Mouse (Mus musculus) heart, adult 2 months (tissue): ENCODE results near the gene Ina. TPM values are rescaled to one million over a fixed set of nuclear protein-coding genes. Genes with fewer than 3 reads are reported as not detected.

Experiments used
- DNase-seq, 2 experiments: peaks; one replicate each; pipeline ENCODE4 v3.0.0; 2021
- H3K27ac ChIP-seq: fragments of 200-600 bp; 2 replicates; pipeline ENCODE4 v1.8.1; 2022
- H3K27me3 ChIP-seq: fragments of 200-500 bp; 2 replicates; pipeline ENCODE4 v1.6.1; 2012; ENCODE audit warnings: mild to moderate bottlenecking, low read length, inconsistent platforms, mixed read lengths; ENCODE audit not compliant: control insufficient read depth, insufficient read depth
- H3K36me3 ChIP-seq: fragments of 200-500 bp; 2 replicates; pipeline ENCODE4 v1.6.1; 2012; ENCODE audit warnings: low read length, inconsistent platforms; ENCODE audit not compliant: control insufficient read depth, insufficient read depth
- H3K4me1 ChIP-seq: fragments of 200-500 bp; 2 replicates; pipeline ENCODE4 v1.6.1; 2011; ENCODE audit warnings: low read length; ENCODE audit not compliant: control insufficient read depth, insufficient read depth
- H3K4me3 ChIP-seq: fragments of 200-600 bp; 2 replicates; pipeline ENCODE4 v1.8.1; 2022
- H3K79me2 ChIP-seq: fragments of 200-500 bp; replicated peaks from 2 replicates; pipeline ENCODE4 v1.6.1; 2012; ENCODE audit warnings: mild to moderate bottlenecking, inconsistent platforms, low read length, moderate library complexity, mixed read lengths; ENCODE audit not compliant: control insufficient read depth, insufficient read depth
- H3K9ac ChIP-seq: fragments of 200-500 bp; 2 replicates; pipeline ENCODE4 v1.6.1; 2012; ENCODE audit warnings: low read depth, mild to moderate bottlenecking, control low read depth, inconsistent platforms, low read length, mixed read lengths
- CTCF ChIP-seq: fragments of 200-600 bp; IDR thresholded peaks from 2 replicates; pipeline ENCODE4 v1.8.1; 2022; ENCODE audit warnings: antibody characterized with exemption, mild to moderate bottlenecking, moderate library complexity
- EP300 ChIP-seq: fragments of 200-500 bp; IDR thresholded peaks from 2 replicates; pipeline ENCODE4 v1.6.1; 2011; ENCODE audit warnings: low read depth, low read length, control low read depth; ENCODE audit not compliant: insufficient read depth
- POLR2A ChIP-seq: fragments of 200-500 bp; IDR thresholded peaks from 2 replicates; pipeline ENCODE4 v1.6.1; 2011; ENCODE audit warnings: mild to moderate bottlenecking, low read depth, low read length, control low read depth; ENCODE audit not compliant: insufficient read depth
- whole genome bisulfite sequencing: fragments of 180-500 bp; shearing (Covaris S2); methylation state at CpG from one replicate; pipeline ENCODE4 v1.1.7; 2018; 5-methylcytosine and 5-hydroxymethylcytosine counted together
- intact Hi-C: fragments of 180-260 bp; cut with DNase I; formaldehyde crosslinking; loops from one replicate; pipeline ENCODE4 v1.15.1; 2025
- polyA plus RNA-seq: library from polyadenylated mRNA; depleted of rRNA; stranded (reverse); fragments of >200 nt; gene quantifications from 2 replicates; pipeline ENCODE4 v1.2.3, GENCODE M21; 2012
- total RNA-seq, 2 experiments: library from RNA; stranded (reverse); gene quantifications; 2 replicates each; pipeline ENCODE4 v1.2.3; 2021

Ina gene
- total and polyA plus RNA-seq, 3 experiments = 0.04 to 0.11 TPM; not detected in 1

DNA sequence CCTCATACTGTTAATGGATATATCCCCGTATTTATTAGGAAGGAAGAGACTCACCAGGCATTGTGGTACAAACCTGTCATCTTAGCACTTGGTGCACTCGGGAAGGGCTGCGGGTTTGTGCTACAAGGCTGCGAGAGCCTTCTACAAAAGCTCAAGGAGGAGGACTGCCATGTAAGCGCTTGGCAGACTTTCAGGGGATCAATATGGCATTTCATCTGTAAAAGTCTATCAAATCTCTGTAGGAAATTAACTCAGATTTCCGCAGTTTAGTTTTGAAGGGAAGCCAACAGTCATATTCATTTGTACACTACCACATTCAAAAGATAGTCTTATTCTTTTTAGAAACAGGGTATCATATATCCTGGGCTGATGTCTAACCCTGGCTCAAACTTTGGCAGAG is 17.3 kb downstream of the Ina start:
- Histone ChIP-seq H3K4me3 (no peak overlapping the region), H3K27me3 (no peaks in the 10 kb centered on the region), H3K36me3 (no peaks in the 10 kb centered on the region), H3K4me1 (no peaks in the 10 kb centered on the region), H3K27ac (no peak overlapping the region), H3K79me2 (no peaks in the 10 kb centered on the region), H3K9ac (no peak overlapping the region)
- no peak for TF ChIP-seq CTCF
- TF ChIP-seq EP300 = no peak
- no peak for TF ChIP-seq POLR2A
- 92% methylated on average over 6 of the region's 6 CpGs for WGBS
- intact Hi-C loops = no loop called here
- no peak for DNase-seq

DNA sequence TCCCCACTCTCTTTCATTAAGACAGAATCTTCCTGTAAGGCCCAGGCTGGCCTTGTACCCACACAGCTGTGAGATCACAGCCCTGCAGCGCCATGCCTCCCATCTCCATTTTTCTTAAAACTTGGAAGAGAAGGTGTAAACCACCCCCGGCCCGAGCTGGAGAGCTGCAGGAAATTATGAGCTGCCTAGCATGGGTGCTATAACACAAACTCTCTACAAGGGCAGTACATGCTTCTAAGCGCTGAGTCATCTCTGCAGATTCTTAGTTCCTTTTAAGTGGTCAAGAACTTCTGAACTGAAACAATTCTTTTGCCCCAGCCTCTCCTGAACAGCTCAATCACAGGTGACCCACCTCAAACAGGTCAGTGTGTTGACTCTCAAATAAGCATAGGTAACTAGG is 20.4 kb downstream of the Ina start:
- Histone ChIP-seq H3K9ac (no peak overlapping the region), H3K4me3 (no peak overlapping the region), H3K27ac (no peak overlapping the region), H3K27me3 (no peaks in the 10 kb centered on the region), H3K36me3 (no peaks in the 10 kb centered on the region), H3K79me2 (no peaks in the 10 kb centered on the region), H3K4me1 (no peaks in the 10 kb centered on the region)
- intact Hi-C loops = no loop called here
- TF ChIP-seq CTCF = no peak
- TF ChIP-seq POLR2A = no peak
- no peak for TF ChIP-seq EP300
- WGBS = 79% methylated on average over 4 of the region's 4 CpGs
- no peak for DNase-seq

- no peak overlapping the region for H3K9ac ChIP-seq
- no peaks in the 10 kb centered on the region for H3K79me2 ChIP-seq
- intact Hi-C loops = no loop called here
- H3K36me3 ChIP-seq = no peaks in the 10 kb centered on the region
- no peaks in the 10 kb centered on the region for H3K4me1 ChIP-seq
- H3K27ac ChIP-seq = no peak overlapping the region
- H3K27me3 ChIP-seq = no peaks in the 10 kb centered on the region
- DNase-seq = no peak
- WGBS = 91% methylated on average over 3 of the region's 3 CpGs
- no peak overlapping the region for H3K4me3 ChIP-seq
- TF ChIP-seq POLR2A = no peak
- TF ChIP-seq EP300 = no peak
- TF ChIP-seq CTCF = no peak
Observed at GRCm38 (mm10) chr19:47036596-47036995, 22.1 kb downstream of the Ina start.

GRCm38 (mm10) chr19:47040720-47041473 is 26.4 kb downstream of the Ina start:
- DNase-seq = no peak
- Histone ChIP-seq H3K27me3 (no peaks in the 10 kb centered on the region), H3K9ac (no peak overlapping the region), H3K4me3 (no peak overlapping the region), H3K27ac (no peak overlapping the region), H3K79me2 (no peaks in the 10 kb centered on the region), H3K36me3 (no peaks in the 10 kb centered on the region), H3K4me1 (no peaks in the 10 kb centered on the region)
- intact Hi-C loops = no loop called here
- WGBS = 60% methylated on average over 3 of the region's 3 CpGs
- TF ChIP-seq POLR2A (no peak), EP300 (no peak), CTCF (no peak)

DNA sequence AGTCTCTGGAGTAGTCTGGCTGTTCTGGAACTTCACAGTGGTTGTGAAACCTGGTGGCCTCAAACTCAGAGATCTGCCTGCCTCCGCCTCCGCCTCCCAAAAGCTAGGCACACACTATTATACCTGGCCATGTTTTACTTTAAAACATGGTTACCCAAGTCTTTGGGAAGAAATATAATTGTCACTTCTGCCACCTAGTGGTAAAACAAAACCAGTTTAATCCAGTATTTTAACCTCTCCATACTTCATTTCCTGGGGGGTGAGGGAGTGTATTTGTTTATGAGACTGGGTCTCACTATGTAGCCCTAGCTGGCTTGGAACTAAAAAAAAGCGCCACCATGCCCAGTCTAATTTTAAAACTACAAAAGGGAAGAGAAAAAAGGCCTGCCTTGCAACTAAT is 29.1 kb downstream of the Ina start:
- Histone ChIP-seq H3K79me2 (no peaks in the 10 kb centered on the region), H3K4me1 (no peaks in the 10 kb centered on the region), H3K27me3 (no peaks in the 10 kb centered on the region), H3K27ac (no peak overlapping the region), H3K4me3 (no peak overlapping the region), H3K9ac (no peak overlapping the region), H3K36me3 (no peaks in the 10 kb centered on the region)
- no peak for TF ChIP-seq POLR2A
- TF ChIP-seq EP300 = no peak
- TF ChIP-seq CTCF = peak; percentile 66
- WGBS = 80% methylated on average over 3 of the region's 3 CpGs
- intact Hi-C loops = loop anchor here (2.0 kb wide), 1 partner anchor 167 kb away; no protein-coding TSS in a partner anchor
- DNase-seq = no peak

DNA sequence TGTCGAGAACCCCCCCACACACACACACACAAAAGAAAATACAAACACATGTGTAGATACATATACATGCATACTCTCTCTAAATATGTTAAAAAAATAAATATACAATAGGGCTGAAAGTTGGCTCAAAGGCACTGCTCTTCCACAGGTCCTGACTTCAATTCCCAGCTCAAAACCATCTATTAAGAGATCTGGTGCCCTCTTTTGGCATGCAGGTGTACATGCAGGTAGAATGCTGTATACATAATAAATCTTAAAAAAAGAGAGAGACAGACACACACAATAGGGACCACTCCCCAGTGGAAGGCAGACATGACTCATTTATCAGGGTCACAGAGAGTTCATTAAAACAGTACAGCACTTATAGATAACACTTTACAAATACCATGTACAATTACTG is 31.8 kb downstream of the Ina start:
- H3K27me3 ChIP-seq = no peaks in the 10 kb centered on the region
- no peak overlapping the region for H3K4me3 ChIP-seq
- no peak overlapping the region for H3K9ac ChIP-seq
- H3K36me3 ChIP-seq = no peaks in the 10 kb centered on the region
- peaks cover 4% of the 10 kb centered on the region; the same call in 1 of the 2 replicates for H3K4me1 ChIP-seq
- H3K27ac ChIP-seq = no peak overlapping the region
- TF ChIP-seq CTCF (peak; percentile 23; the same call in 1 of the 2 replicates), POLR2A (no peak), EP300 (no peak)
- intact Hi-C loops = no loop called here
- 96% methylated on average over 1 of the region's 1 CpGs for WGBS
- DNase-seq = no peak
- no peaks in the 10 kb centered on the region for H3K79me2 ChIP-seq
